Mouse (Mus musculus): ENCODE results near the gene Igfbp7.

Gene Igfbp7

GRCm38 (mm10) chr5:77380321-77380901 lies 27.4 kb downstream of the Igfbp7 start:
- no peak for DNase-seq (ENCODE audit: low spot score in 2 of 2)

GRCm38 (mm10) chr5:77379434-77380135 lies 28.3 kb downstream of the Igfbp7 start:
- DNase-seq (ENCODE audit: low spot score in 2 of 2), result no peak

- DNase-seq (ENCODE audit: low spot score in 2 of 2), result no peak
Measured at GRCm38 (mm10) chr5:77378027-77378426, 29.8 kb downstream of the Igfbp7 start.

GRCm38 (mm10) chr5:77375546-77375945 lies 32.3 kb downstream of the Igfbp7 start:
- DNase-seq (ENCODE audit: low spot score in 2 of 2), result no peak

- no peak for DNase-seq (ENCODE audit: low spot score in 2 of 2)
Measured at GRCm38 (mm10) chr5:77374945-77375344, 32.9 kb downstream of the Igfbp7 start.

GRCm38 (mm10) chr5:77372778-77373177 lies 35.1 kb downstream of the Igfbp7 start:
- no peak for DNase-seq (ENCODE audit: low spot score in 2 of 2)

- DNase-seq (ENCODE audit: low spot score in 2 of 2), result no peak
Measured at GRCm38 (mm10) chr5:77372242-77372641, 35.6 kb downstream of the Igfbp7 start.

GRCm38 (mm10) chr5:77370378-77370892 lies 37.4 kb downstream of the Igfbp7 start:
- no peak for DNase-seq (ENCODE audit: low spot score in 2 of 2)

- DNase-seq (ENCODE audit: low spot score in 2 of 2), result no peak
Measured at GRCm38 (mm10) chr5:77369394-77369793, 38.4 kb downstream of the Igfbp7 start.

- DNase-seq (ENCODE audit: low spot score in 2 of 2), result no peak
Measured at GRCm38 (mm10) chr5:77368194-77368593, 39.6 kb downstream of the Igfbp7 start.

- DNase-seq (ENCODE audit: low spot score in 2 of 2), result peak in 1 of 2 experiments; percentile 50
Measured at GRCm38 (mm10) chr5:77367682-77368081, 40.2 kb downstream of the Igfbp7 start.

- DNase-seq (ENCODE audit: low spot score in 2 of 2), result no peak
Measured at GRCm38 (mm10) chr5:77367145-77367544, 40.7 kb downstream of the Igfbp7 start.

GRCm38 (mm10) chr5:77366313-77366712 lies 41.5 kb downstream of the Igfbp7 start:
- no peak for DNase-seq (ENCODE audit: low spot score in 2 of 2)

- DNase-seq (ENCODE audit: low spot score in 2 of 2), result no peak
Measured at GRCm38 (mm10) chr5:77364443-77365038, 43.3 kb downstream of the Igfbp7 start.

- no peak for DNase-seq (ENCODE audit: low spot score in 2 of 2)
Measured at GRCm38 (mm10) chr5:77363650-77364049, 44.2 kb downstream of the Igfbp7 start.

- DNase-seq (ENCODE audit: low spot score in 2 of 2), result no peak
Measured at GRCm38 (mm10) chr5:77362120-77362519, 45.7 kb downstream of the Igfbp7 start.

- DNase-seq (ENCODE audit: low spot score in 2 of 2), result no peak
Measured at GRCm38 (mm10) chr5:77361006-77361405, 46.8 kb downstream of the Igfbp7 start.

- no peak for DNase-seq (ENCODE audit: low spot score in 2 of 2)
Measured at GRCm38 (mm10) chr5:77359971-77360370, 47.9 kb downstream of the Igfbp7 start.

GRCm38 (mm10) chr5:77358347-77358746 lies 49.5 kb downstream of the Igfbp7 start:
- DNase-seq (ENCODE audit: low spot score in 2 of 2), result peak; percentile 43 to 54

- DNase-seq (ENCODE audit: low spot score in 2 of 2), result peak; percentile 71 to 72
Measured at GRCm38 (mm10) chr5:77357405-77358149, 50.3 kb downstream of the Igfbp7 start.

GRCm38 (mm10) chr5:77355307-77356265 lies 52.3 kb downstream of the Igfbp7 start:
- DNase-seq (ENCODE audit: low spot score in 2 of 2), result no peak

All from urinary bladder, postnatal 36 days (tissue).